Mouse (Mus musculus) G1E (cell line): ENCODE measurements around the gene Alox12b.

Experiments
- CTCF ChIP-seq: IDR thresholded peaks from 2 replicates; pipeline ENCODE4 v1.5.1; 2012; ENCODE audit warnings: low read depth, low read length, inconsistent platforms, mixed read lengths
- GATA1 ChIP-seq: IDR thresholded peaks from 2 replicates; pipeline ENCODE4 v1.6.1; 2012; ENCODE audit warnings: borderline replicate concordance, low read length, inconsistent platforms, mixed read lengths

GRCm38 (mm10) chr11:69123693-69124497, 32.9 kb upstream of the Alox12b start:
- no peak for TF ChIP-seq GATA1
- no peak for TF ChIP-seq CTCF
